Mouse (Mus musculus) small intestine, adult 2 months (tissue): ENCODE measurements around the gene Eef1akmt3. TPM values are rescaled to one million over a fixed set of nuclear protein-coding genes. Genes with fewer than 3 reads are reported as not detected.
A peak's percentile ranks its signal among the peaks of the same experiment; 100 is the strongest.

Experiments
- H3K27ac ChIP-seq: fragments of 200-500 bp; 2 replicates; pipeline ENCODE4 v1.5.1; 2012; ENCODE audit warnings: low read depth, low read length, control low read depth, inconsistent platforms; ENCODE audit not compliant: insufficient read depth
- H3K27me3 ChIP-seq: fragments of 200-500 bp; 2 replicates; pipeline ENCODE4 v1.6.1; 2012; ENCODE audit warnings: mild to moderate bottlenecking, moderate library complexity, low read length, inconsistent platforms; ENCODE audit not compliant: control insufficient read depth, insufficient read depth
- H3K36me3 ChIP-seq: fragments of 200-500 bp; 2 replicates; pipeline ENCODE4 v1.6.1; 2012; ENCODE audit warnings: mild to moderate bottlenecking, low read length, control low read depth, inconsistent platforms; ENCODE audit not compliant: control insufficient read depth, insufficient read depth
- H3K4me1 ChIP-seq: fragments of 200-500 bp; 2 replicates; pipeline ENCODE4 v1.6.1; 2012; ENCODE audit warnings: low read length, inconsistent platforms, mixed read lengths; ENCODE audit not compliant: control insufficient read depth, insufficient read depth, insufficient read length
- H3K4me3 ChIP-seq: fragments of 200-500 bp; 2 replicates; pipeline ENCODE4 v1.5.1; 2012; ENCODE audit warnings: low read depth, mild to moderate bottlenecking, control low read depth, inconsistent platforms, low read length, moderate library complexity
- CTCF ChIP-seq: fragments of 200-500 bp; IDR thresholded peaks from 2 replicates; pipeline ENCODE4 v1.5.1; 2012; ENCODE audit warnings: low read depth, mild to moderate bottlenecking, control low read depth, inconsistent platforms, low read length, moderate library complexity, mixed read lengths; ENCODE audit not compliant: insufficient replicate concordance, insufficient read length; ENCODE audit errors: extremely low read depth
- POLR2A ChIP-seq: fragments of 200-500 bp; IDR thresholded peaks from 2 replicates; pipeline ENCODE4 v1.6.1; 2012; ENCODE audit warnings: low read depth, mild to moderate bottlenecking, control low read depth, inconsistent platforms, low read length, moderate library complexity
- WGBS: fragments of 180-500 bp; shearing (Covaris S2); methylation state at CpG from one replicate; pipeline ENCODE4 v1.1.7; 2018; 5-methylcytosine and 5-hydroxymethylcytosine counted together
- polyA plus RNA-seq: library from polyadenylated mRNA; depleted of rRNA; stranded (reverse); fragments of >200 nt; gene quantifications from 2 replicates; pipeline ENCODE4 v1.2.3, GENCODE M21; 2012

Gene Eef1akmt3
- polyA plus RNA-seq, 1 experiment, result 1.2 TPM

DNA sequence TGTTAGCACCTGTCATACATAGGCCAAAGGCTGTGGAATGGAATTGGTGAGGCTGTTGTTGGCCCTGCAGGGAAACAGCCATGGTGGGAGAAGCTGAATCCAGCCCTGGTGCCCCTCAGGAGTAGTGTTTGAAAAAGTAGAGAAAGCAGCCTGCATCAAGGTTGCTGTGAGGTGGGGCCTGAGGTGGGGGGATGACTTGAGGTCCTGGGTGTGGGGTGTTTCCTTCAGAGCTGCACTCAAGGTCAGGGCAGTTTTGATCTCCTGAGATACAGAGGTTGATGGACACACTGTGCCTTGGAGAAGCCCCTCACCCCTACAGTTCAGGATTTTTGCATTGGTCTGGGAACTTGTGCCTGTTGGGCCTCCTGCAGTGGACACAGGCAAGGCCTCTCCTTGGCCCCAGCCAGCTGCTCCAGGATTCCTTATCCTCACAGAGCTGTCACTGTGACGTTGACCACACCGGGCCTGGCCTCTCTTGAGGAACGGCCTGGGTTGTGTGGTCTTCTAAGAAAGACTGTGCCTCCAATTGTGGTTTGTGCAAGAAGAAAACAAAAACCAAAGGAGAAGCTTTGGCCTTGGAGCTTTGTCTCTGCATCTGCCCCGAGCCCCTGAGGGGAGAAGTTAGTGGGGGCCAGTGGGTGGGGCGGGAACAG lies 52.7 kb downstream of the Eef1akmt3 start:
- WGBS, result 58% methylated on average over 5 of the region's 5 CpGs
- H3K4me3 ChIP-seq, result no peak overlapping the region
- no peaks in the 10 kb centered on the region for H3K27me3 ChIP-seq
- peaks cover 35% of the 10 kb centered on the region for H3K4me1 ChIP-seq
- H3K36me3 ChIP-seq, result peaks cover 22% of the 10 kb centered on the region
- TF ChIP-seq CTCF (no peak), POLR2A (no peak)
- H3K27ac ChIP-seq, result no peak overlapping the region

DNA sequence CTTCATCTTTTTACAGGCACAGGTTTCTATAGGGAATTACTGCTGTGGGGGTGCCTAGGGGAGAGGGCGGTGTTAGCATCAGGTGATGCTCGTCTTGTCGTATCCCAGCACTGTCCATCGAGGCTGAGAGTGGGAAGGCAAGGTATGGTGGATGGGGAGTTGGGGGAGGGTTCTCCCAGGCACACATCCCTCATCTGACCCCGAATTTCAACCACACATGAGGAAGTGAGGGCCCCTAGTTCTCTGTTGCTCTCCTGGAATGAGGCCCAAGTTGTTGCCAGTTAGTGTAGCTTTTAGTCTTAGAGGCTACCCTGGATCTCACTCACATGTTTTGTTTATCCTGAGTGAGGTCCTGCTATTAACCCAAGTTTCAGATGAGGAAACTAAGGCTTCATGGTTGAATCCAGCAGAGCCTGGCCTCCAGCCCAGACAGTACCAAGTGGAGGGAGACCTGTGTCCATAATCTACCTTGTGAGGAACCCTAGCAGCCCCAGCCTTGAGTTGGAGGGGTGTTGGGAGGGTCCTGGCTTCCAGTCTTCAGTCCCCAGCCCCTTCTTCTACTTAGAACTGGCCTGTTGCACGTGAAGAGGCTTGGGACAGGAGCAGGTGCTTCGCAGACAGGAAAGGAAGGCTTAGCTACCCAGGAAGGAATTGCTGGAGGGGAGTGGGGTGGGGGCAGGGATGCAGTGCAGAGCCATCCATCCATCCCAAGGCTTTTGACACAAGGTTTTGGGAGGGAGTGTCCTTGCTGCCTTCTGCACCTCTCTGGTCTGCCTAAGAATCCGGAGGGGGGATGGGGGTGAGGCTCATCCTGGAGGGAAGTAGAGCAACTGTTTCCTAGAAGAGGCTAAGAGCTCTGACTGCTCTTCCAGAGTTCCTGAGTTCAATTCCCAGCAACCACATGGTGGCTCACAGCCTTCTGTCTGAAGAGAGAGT lies 53.9 kb downstream of the Eef1akmt3 start:
- Histone ChIP-seq H3K4me1 (peaks cover 44% of the 10 kb centered on the region), H3K4me3 (no peak overlapping the region)
- 47% methylated on average over 8 of the region's 8 CpGs for WGBS

DNA sequence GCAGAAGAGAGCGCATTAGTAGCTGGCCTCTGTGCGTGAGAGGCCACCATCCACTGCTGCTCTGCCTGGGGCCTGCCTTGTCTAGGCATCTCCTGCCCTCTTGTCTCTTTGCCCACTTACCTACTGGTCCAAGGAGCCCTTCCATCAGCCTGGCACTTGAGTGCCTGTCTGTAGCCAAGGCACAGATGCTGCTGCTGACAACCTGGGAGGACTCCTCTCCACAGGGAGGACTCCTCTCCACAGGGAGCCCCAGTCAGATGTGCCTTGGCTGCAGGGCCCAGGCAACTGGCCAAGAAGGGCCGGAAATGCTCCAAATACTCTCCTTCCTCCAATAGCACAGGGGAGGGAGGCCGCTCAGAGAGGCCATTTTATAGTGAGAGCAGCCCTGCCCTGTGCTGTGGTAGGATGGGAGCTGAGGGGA lies 54.8 kb downstream of the Eef1akmt3 start:
- Histone ChIP-seq H3K4me3 (no peak overlapping the region), H3K27me3 (no peaks in the 10 kb centered on the region), H3K27ac (peak overlapping the region; percentile 61), H3K4me1 (peaks cover 49% of the 10 kb centered on the region), H3K36me3 (peaks cover 3% of the 10 kb centered on the region)
- 40% methylated on average over 4 of the region's 4 CpGs for WGBS
- TF ChIP-seq POLR2A, result no peak

More for the DNA sequence above, 53.9 kb downstream of the Eef1akmt3 start:
- TF ChIP-seq POLR2A (no peak), CTCF (no peak)
- H3K27ac ChIP-seq, result peak overlapping the region; percentile 52
- H3K27me3 ChIP-seq, result no peaks in the 10 kb centered on the region
- H3K36me3 ChIP-seq, result peaks cover 10% of the 10 kb centered on the region

DNA sequence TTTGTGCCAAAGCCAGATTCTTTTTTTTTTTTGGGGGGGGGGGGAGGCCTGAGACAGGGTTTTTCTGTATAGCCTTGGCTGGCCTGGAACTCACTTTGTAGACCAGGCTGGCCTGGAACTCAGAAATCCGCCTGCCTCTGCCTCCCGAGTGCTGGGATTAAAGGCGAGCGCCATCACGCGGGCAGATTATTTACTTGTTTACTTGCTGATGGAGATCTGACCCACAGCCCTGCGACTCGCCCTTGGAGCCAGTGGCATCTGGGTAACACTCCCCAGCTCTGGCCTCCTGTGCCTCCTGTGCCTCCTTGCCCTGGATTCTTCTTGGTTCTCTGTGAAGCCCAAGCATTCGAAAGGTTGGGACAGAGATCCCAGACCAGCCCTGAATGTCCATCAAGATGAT lies 55.7 kb downstream of the Eef1akmt3 start:
- H3K27me3 ChIP-seq, result no peaks in the 10 kb centered on the region
- H3K4me3 ChIP-seq, result no peak overlapping the region
- WGBS, result 84% methylated on average over 9 of the region's 9 CpGs
- no peak for TF ChIP-seq CTCF
- H3K4me1 ChIP-seq, result peaks cover 53% of the 10 kb centered on the region
- peaks cover 2% of the 10 kb centered on the region; the same call in 1 of the 2 replicates for H3K36me3 ChIP-seq
- no peak overlapping the region for H3K27ac ChIP-seq

DNA sequence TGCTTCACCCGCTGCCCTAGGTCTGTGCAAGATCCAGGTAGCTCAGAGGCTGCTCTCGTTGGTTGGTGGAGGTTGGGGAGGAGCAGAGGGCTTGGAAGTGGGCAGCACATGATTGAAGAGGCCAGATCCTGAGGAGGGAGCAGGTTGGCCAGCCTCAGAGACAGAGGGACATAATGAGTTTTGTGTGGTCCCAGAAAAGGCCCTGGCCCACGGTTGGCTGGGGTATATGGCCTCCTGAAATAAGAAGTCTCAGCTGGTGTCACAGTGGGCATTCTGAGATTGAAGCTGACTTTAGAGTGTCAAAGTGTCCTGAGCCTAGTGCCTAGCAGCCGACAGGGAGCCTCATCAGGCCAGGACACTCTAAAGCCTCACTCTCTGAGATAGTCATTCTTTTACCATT lies 56.2 kb downstream of the Eef1akmt3 start:
- Histone ChIP-seq H3K27me3 (no peaks in the 10 kb centered on the region), H3K4me3 (no peak overlapping the region), H3K36me3 (peaks cover 2% of the 10 kb centered on the region; the same call in 1 of the 2 replicates), H3K4me1 (peaks cover 52% of the 10 kb centered on the region), H3K27ac (no peak overlapping the region)
- WGBS, result 60% methylated on average over 4 of the region's 4 CpGs
- TF ChIP-seq POLR2A (no peak; the same call in 1 of the 2 replicates), CTCF (no peak)

DNA sequence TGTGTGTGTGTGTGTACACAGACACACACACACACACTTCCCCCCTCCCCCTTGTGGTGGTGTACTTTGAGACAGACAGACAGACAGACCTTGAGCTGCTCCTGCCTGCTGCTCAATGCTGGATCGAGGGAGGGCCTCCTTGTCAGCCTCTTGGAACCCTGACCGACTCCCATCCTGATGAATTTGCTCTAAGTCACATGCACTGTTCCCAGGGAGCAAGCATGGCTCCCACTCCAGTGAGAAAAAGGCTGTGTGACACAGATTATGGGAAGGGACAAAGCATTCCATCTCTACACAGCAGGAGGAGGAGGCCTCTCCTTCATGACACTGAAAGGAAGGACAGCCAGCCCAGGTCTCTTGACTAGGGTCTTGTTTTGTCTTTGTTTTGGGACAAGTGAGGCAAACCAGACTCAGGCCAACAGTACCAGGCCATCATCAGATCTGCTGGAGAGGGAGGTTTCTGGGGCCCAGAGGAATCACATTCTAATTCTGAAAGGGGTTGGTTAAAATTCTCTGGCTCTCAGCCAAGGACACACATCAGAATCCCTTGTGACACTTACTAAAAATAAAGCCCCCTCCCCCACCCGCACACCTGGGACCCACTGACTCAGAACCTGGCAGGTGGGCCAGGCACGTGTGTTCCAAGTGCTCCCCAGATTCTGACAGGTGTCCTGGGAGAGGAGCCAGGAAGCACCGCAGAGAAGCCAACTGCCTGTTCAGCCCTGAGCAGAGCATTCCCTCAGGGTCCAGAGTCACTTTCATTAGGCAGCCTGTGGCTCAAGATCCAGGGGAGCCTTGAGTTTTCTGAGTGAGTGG lies 56.9 kb downstream of the Eef1akmt3 start:
- peaks cover 50% of the 10 kb centered on the region for H3K4me1 ChIP-seq
- H3K27ac ChIP-seq, result 0 out of 2 replicates have a peak overlapping the region, but pooled peaks have one; percentile 6
- H3K36me3 ChIP-seq, result peaks cover 2% of the 10 kb centered on the region; the same call in 1 of the 2 replicates
- no peaks in the 10 kb centered on the region for H3K27me3 ChIP-seq
- H3K4me3 ChIP-seq, result no peak overlapping the region
- 10% methylated on average over 5 of the region's 5 CpGs for WGBS
- TF ChIP-seq POLR2A (no peak), CTCF (no peak)

DNA sequence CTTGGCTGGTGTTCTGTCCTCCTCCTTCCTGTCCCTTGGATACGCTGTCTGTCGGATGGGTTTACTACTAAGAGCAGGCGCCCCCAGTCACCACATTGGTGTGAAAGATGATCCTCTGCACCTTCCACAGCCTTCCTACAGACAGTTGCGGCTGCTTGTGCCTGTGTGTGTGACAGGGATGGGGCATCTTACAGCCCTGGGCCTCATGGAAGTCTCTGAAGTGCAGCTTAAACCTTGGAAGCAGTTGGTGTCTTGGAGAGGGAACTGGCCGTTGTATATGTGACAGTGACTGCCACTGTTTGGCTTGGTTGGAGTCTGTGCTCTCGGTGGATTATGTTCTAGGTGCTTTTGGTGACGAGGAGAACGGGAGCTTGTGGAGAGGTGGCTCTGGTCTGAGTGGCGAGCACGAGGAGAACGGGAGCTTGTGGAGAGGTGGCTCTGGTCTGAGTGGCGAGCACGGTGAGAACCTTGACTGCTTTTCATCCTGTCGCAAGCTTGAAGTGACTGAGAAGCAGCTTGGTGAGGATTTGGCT lies 58.1 kb downstream of the Eef1akmt3 start:
- 30% methylated on average over 14 of the region's 14 CpGs for WGBS

More for the DNA sequence above, 58.1 kb downstream of the Eef1akmt3 start:
- peak overlapping the region; percentile 6; the same call in 1 of the 2 replicates for H3K27ac ChIP-seq
- peaks cover 44% of the 10 kb centered on the region for H3K4me1 ChIP-seq
- no peak for TF ChIP-seq CTCF
- TF ChIP-seq POLR2A, result no peak
- peaks cover 2% of the 10 kb centered on the region; the same call in 1 of the 2 replicates for H3K36me3 ChIP-seq
- peak overlapping the region; percentile 32 for H3K4me3 ChIP-seq
- H3K27me3 ChIP-seq, result no peaks in the 10 kb centered on the region
